Mouse (Mus musculus): ENCODE measurements around the gene Pax1. TPM values are rescaled to one million over a fixed set of nuclear protein-coding genes. Genes with fewer than 3 reads are reported as not detected.

Gene Pax1
- polyA plus RNA-seq, 1 experiment from 2014 or later: 0.74 TPM

Other genes starting within 250 kb of the Pax1 start
- 5.0 and 5.4 TPM in 2 replicates for gene Nkx2-2, start 167.7 kb upstream of the Pax1 start, polyA plus RNA-seq (2015; fragmentation: Nextera tagmentation; extraction: Ambion mirVana)